In the genomic region with DNA sequence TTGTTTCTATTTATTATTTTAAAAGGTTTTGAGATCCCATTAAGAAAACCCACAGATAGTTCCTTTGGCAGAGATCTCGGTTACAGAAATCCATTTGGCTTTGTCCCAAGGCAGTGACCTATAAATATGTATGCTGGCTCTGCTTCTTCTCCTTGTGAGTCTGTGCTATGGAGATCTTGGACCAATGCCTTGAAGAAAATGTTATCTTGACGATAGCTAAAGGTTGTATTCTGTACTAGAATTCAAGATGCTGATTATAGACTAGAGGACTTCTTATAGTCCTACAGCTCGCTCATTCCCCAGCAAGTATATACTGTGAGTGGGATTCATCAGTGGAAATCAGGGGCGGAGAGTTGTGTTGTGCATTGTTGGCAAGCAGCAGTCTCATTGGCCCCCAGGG, we compare ENCODE assay signal across 11 mouse cellular contexts.
DNase-seq lines count a peak whose midpoint lies in the region; TF ChIP-seq lines count a peak whose summit lies in the region.
"Had no signal": no experiment of that assay in that cellular context is flagged by ENCODE, and none has a peak within 500 bp of the region (broad histone marks: within the 10 kb centered on the region; RNA-seq: fewer than 3 reads in every experiment).

No protein-coding gene starts in this region.

- H3K27ac ChIP-seq in left cerebral cortex, adult 2 months, result no peak overlapping the region
- H3K27ac ChIP-seq: hindbrain, embryonic 14.5 days; liver, embryonic 15.5 days had no signal

- no peak; the same call in 1 of the 2 replicates for TF ChIP-seq CTCF in left cerebral cortex, adult 2 months (IDR thresholded peaks at IDR 0.05)

- peak; percentile 4 for DNase-seq in adrenal gland, adult 2 months
- DNase-seq in adrenal gland, adult 8-10 months, result no peak
- peak; percentile 19 for DNase-seq in heart, adult 8-10 months (ENCODE audit: low spot score)
- DNase-seq in heart, postnatal 14 days, result no peak
- peak; percentile 44 to 78 for DNase-seq in left cerebral cortex, postnatal 25 days (ENCODE audit: low spot score in 2 of 2)
- DNase-seq in left cerebral cortex, adult 2 months (ENCODE audit: extremely low spot score in 1 of 2, low spot score in 2 of 2), result no peak
- DNase-seq in cerebellum, adult 18-20 months, result peak; percentile 51 to 61
- DNase-seq in urinary bladder, postnatal 36 days (ENCODE audit: low spot score in 2 of 2), result no peak
- DNase-seq: spleen, adult 18-20 months had no signal

- intact Hi-C loops in heart, postnatal 14 days (cut with DNase I), result no loop called here
- intact Hi-C loops in left cerebral cortex, postnatal 25 days (cut with DNase I), result no loop called here
- intact Hi-C loops in left cerebral cortex, adult 2 months (cut with DNase I), result no loop called here

- H3K4me3 ChIP-seq in left cerebral cortex, adult 2 months, result no peak overlapping the region
- H3K4me3 ChIP-seq: liver, embryonic 15.5 days had no signal

Comparison
In these comparisons a context has a peak if more than half of its experiments do, and no peak if none do; other contexts are left out.
1. DNase-seq: peak in adrenal gland, adult 2 months (single experiment), heart, adult 8-10 months (single experiment), left cerebral cortex, postnatal 25 days (2 of 2) and cerebellum, adult 18-20 months (2 of 2); none in adrenal gland, adult 8-10 months (single experiment), heart, postnatal 14 days (0 of 2), left cerebral cortex, adult 2 months (0 of 2) and urinary bladder, postnatal 36 days (0 of 2).